7 mouse cellular contexts compared by ENCODE assay signal in the genomic region with DNA sequence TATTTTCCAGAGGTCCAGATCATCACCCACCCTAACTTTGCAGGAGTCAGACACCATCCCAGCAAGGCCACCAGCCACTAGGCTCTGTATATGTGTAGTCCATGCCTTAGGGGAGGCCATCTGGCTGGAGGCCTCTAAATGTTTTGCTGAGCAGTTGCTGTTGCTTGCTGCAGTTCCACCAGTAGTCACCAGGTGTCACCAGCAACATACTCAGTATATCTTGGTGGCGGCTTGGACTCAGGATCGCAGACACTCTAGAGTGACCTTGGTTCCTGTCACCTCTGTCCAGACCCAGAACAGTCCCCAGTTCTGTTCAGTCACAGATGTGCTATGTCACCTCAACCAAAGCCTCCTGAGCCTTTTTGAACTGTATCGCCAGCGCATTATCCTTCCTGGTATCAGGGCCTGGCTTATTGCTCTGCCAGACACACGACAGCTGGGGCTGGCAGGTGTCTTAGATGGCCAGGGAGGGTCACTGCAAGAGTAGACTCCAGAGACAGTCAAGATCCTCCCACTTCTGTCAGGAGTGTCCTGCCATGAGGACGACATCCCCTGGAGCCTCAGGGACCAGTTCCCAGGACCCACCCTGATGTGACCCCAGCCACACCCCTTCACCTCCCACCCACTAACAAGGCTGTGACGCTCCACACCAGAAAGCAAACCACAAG. TPM values are rescaled to one million over a fixed set of nuclear protein-coding genes. Genes with fewer than 3 reads are reported as not detected.
DNase-seq lines count a peak whose midpoint lies in the region; ATAC-seq and TF ChIP-seq lines count a peak whose summit lies in the region.

No protein-coding gene starts in this region.

- peak; percentile 99 for TF ChIP-seq EP300 in heart, adult 2 months (IDR thresholded peaks at IDR 0.05; ENCODE audit: insufficient read depth, low read depth, low read length)

- no peaks in the 10 kb centered on the region for H3K27me3 ChIP-seq in heart, adult 2 months (ENCODE audit: control insufficient read depth, insufficient read depth, low read length)
- no peaks in the 10 kb centered on the region for H3K27me3 ChIP-seq in limb, embryonic 11.5 days (ENCODE audit: control insufficient read depth, insufficient read depth, low read length)
- H3K27me3 ChIP-seq in midbrain, embryonic 15.5 days (replicated peaks) = no peaks in the 10 kb centered on the region

- 0 out of 2 replicates have a peak, but pooled peaks have one; percentile 2 for TF ChIP-seq POLR2A in heart, adult 2 months (IDR thresholded peaks at IDR 0.05; ENCODE audit: insufficient read depth, low read depth, low read length)

- H3K4me3 ChIP-seq in heart, adult 2 months = no peak overlapping the region
- no peak overlapping the region for H3K4me3 ChIP-seq in limb, embryonic 11.5 days (ENCODE audit: low read depth, low read length)
- no peak overlapping the region for H3K4me3 ChIP-seq in midbrain, embryonic 15.5 days

- peak overlapping the region; percentile 10; the same call in 1 of the 2 replicates for H3K27ac ChIP-seq in heart, adult 2 months
- no peak overlapping the region for H3K27ac ChIP-seq in limb, embryonic 11.5 days (replicated peaks; ENCODE audit: low read depth, low read length)
- H3K27ac ChIP-seq in midbrain, embryonic 15.5 days = no peak overlapping the region

- whole genome bisulfite sequencing in heart, adult 2 months = 23% methylated on average over 7 of the region's 7 CpGs
- WGBS in limb, embryonic 11.5 days = 61% methylated on average over 7 of the region's 7 CpGs
- 49% methylated on average over 7 of the region's 7 CpGs for WGBS in midbrain, embryonic 15.5 days

- H3K4me1 ChIP-seq in heart, adult 2 months (ENCODE audit: control insufficient read depth, insufficient read depth, low read length) = peaks cover 3% of the 10 kb centered on the region
- H3K4me1 ChIP-seq in limb, embryonic 11.5 days (ENCODE audit: control insufficient read depth, insufficient read depth, low read length) = no peaks in the 10 kb centered on the region
- 0 out of 2 replicates have a peak, but pooled peaks cover 4% of the 10 kb centered on the region for H3K4me1 ChIP-seq in midbrain, embryonic 15.5 days

- TF ChIP-seq CTCF in heart, adult 2 months (IDR thresholded peaks at IDR 0.05) = peak; percentile 98

- no peak overlapping the region for H3K4me2 ChIP-seq in limb, embryonic 11.5 days (ENCODE audit: low read depth, severe bottlenecking)
- no peak overlapping the region for H3K4me2 ChIP-seq in midbrain, embryonic 15.5 days

- peak; percentile 85 for DNase-seq in adrenal gland, adult 2 months
- peak; percentile 81 for DNase-seq in embryo, embryonic 9.5 days (ENCODE audit: extremely low spot score)
- DNase-seq in heart, adult 2 months = peak; percentile 85 to 91
- peak; percentile 91 for DNase-seq in kidney, adult 18-20 months
- peak; percentile 90 for DNase-seq in limb, embryonic 11.5 days (ENCODE audit: low spot score)
- peak; percentile 68 to 86 for DNase-seq in spleen, adult 18-20 months

- ATAC-seq in limb, embryonic 11.5 days (ENCODE audit: insufficient number of reproducible peaks, low FRiP score, low TSS enrichment, low read depth) = peak; percentile 61
- peak; percentile 45 for ATAC-seq in midbrain, embryonic 15.5 days (replicated peaks)

- intact Hi-C loops in heart, adult 2 months (cut with DNase I) = loop anchor here (1.0 to 10.0 kb wide), 3 partner anchors 39 to 192 kb away; no protein-coding TSS in a partner anchor

- no peaks in the 10 kb centered on the region for H3K9me3 ChIP-seq in limb, embryonic 11.5 days (ENCODE audit: control insufficient read depth, low read length)
- no peaks in the 10 kb centered on the region for H3K9me3 ChIP-seq in midbrain, embryonic 15.5 days

- no peaks in the 10 kb centered on the region for H3K36me3 ChIP-seq in heart, adult 2 months (ENCODE audit: control insufficient read depth, insufficient read depth, low read length)
- H3K36me3 ChIP-seq in limb, embryonic 11.5 days (ENCODE audit: control insufficient read depth, insufficient read depth, low read length) = peaks cover 49% of the 10 kb centered on the region
- H3K36me3 ChIP-seq in midbrain, embryonic 15.5 days (replicated peaks) = peaks cover 38% of the 10 kb centered on the region

- no peaks in the 10 kb centered on the region for H3K79me2 ChIP-seq in heart, adult 2 months (replicated peaks; ENCODE audit: control insufficient read depth, insufficient read depth, low read length)

- no peak overlapping the region for H3K9ac ChIP-seq in heart, adult 2 months (ENCODE audit: low read depth, low read length)
- H3K9ac ChIP-seq in limb, embryonic 11.5 days (ENCODE audit: low read length) = no peak overlapping the region
- no peak overlapping the region for H3K9ac ChIP-seq in midbrain, embryonic 15.5 days

RNA-seq across cellular contexts. Expression of a gene that starts 8.8 kb away (rescaled TPM):
- 10 to 100 TPM; 23.6 to 53.6 TPM for total RNA-seq in adrenal gland, adult 2 months (2021)
- polyA plus RNA-seq in adrenal gland, adult 2 months (2012; rRNA removed) = 49.1 and 67.3 TPM in 2 replicates
- total RNA-seq in heart, adult 2 months (2021) = 10 to 100 TPM; 32.0 to 38.7 TPM
- polyA plus RNA-seq in heart, adult 2 months (2012; rRNA removed) = 38.4 and 39.4 TPM in 2 replicates
- 294 TPM in 2 replicates for polyA plus RNA-seq in limb, embryonic 11.5 days (2014; fragmentation: Nextera tagmentation; extraction: Ambion mirVana)
- polyA plus RNA-seq in midbrain, embryonic 15.5 days (2015; fragmentation: Nextera tagmentation; extraction: Ambion mirVana) = 51.2 and 59.2 TPM in 2 replicates

RNA-seq across cellular contexts. Expression of a gene that starts 21.4 kb away (rescaled TPM):
- total RNA-seq in adrenal gland, adult 2 months (2021) = 100 to 1,000 TPM; 267 to 369 TPM
- 291 and 463 TPM in 2 replicates for polyA plus RNA-seq in adrenal gland, adult 2 months (2012; rRNA removed)
- total RNA-seq in heart, adult 2 months (2021) = 100 to 1,000 TPM; 189 to 207 TPM
- 148 and 149 TPM in 2 replicates for polyA plus RNA-seq in heart, adult 2 months (2012; rRNA removed)
- polyA plus RNA-seq in limb, embryonic 11.5 days (2014; fragmentation: Nextera tagmentation; extraction: Ambion mirVana) = 95.4 and 113 TPM in 2 replicates
- 139 and 162 TPM in 2 replicates for polyA plus RNA-seq in midbrain, embryonic 15.5 days (2015; fragmentation: Nextera tagmentation; extraction: Ambion mirVana)

RNA-seq across cellular contexts. Expression of a gene that starts 25.3 kb away (rescaled TPM):
- total RNA-seq in adrenal gland, adult 2 months (2021) = 10 to 100 TPM in 1 of 2 experiments, 1 to 10 TPM in 1; 5.5 to 15.8 TPM
- polyA plus RNA-seq in adrenal gland, adult 2 months (2012; rRNA removed) = 25.5 and 32.6 TPM in 2 replicates
- 1 to 10 TPM; 4.4 to 5.9 TPM for total RNA-seq in heart, adult 2 months (2021)
- 9.5 and 13.6 TPM in 2 replicates for polyA plus RNA-seq in heart, adult 2 months (2012; rRNA removed)
- polyA plus RNA-seq in limb, embryonic 11.5 days (2014; fragmentation: Nextera tagmentation; extraction: Ambion mirVana) = 0.82 and 1.6 TPM in 2 replicates
- 1.9 and 2.5 TPM in 2 replicates for polyA plus RNA-seq in midbrain, embryonic 15.5 days (2015; fragmentation: Nextera tagmentation; extraction: Ambion mirVana)

RNA-seq across cellular contexts. Expression of a gene that starts 33.4 kb away (rescaled TPM):
- 10 to 100 TPM; 10.7 to 39.1 TPM for total RNA-seq in adrenal gland, adult 2 months (2021)
- polyA plus RNA-seq in adrenal gland, adult 2 months (2012; rRNA removed) = 10.6 and 11.0 TPM in 2 replicates
- 100 to 1,000 TPM; 150 to 173 TPM for total RNA-seq in heart, adult 2 months (2021)
- polyA plus RNA-seq in heart, adult 2 months (2012; rRNA removed) = 85.2 and 98.2 TPM in 2 replicates
- polyA plus RNA-seq in limb, embryonic 11.5 days (2014; fragmentation: Nextera tagmentation; extraction: Ambion mirVana) = 4.4 and 5.1 TPM in 2 replicates
- polyA plus RNA-seq in midbrain, embryonic 15.5 days (2015; fragmentation: Nextera tagmentation; extraction: Ambion mirVana) = 3.1 and 3.6 TPM in 2 replicates
